Mouse (Mus musculus): Measurements from ENCODE around the gene Utp11. TPM values are rescaled to one million over a fixed set of nuclear protein-coding genes. Genes with fewer than 3 reads are reported as not detected.
A peak's percentile ranks its signal among the peaks of the same experiment; 100 is the strongest.

The Utp11 gene
- polyA plus RNA-seq, 1 experiment from 2014 or later: 37.9 TPM

GRCm38 (mm10) chr4:124683474-124683873 is 9.9 kb downstream of the Utp11 start:
- no peak overlapping the region for H3K4me3 ChIP-seq (ENCODE audit: low read length)
- H3K36me3 ChIP-seq (ENCODE audit: control insufficient read depth, insufficient read depth, low read length): peaks cover 37% of the 10 kb centered on the region
- no peak overlapping the region for H3K4me2 ChIP-seq (ENCODE audit: low read length)
- no peaks in the 10 kb centered on the region for H3K4me1 ChIP-seq (ENCODE audit: control insufficient read depth, insufficient read depth, low read depth, low read length)
- 93% methylated on average over 4 of the region's 4 CpGs for WGBS
- H3K27ac ChIP-seq (ENCODE audit: low read depth, low read length): no peak overlapping the region
- H3K9ac ChIP-seq (ENCODE audit: low read depth, low read length): no peak overlapping the region
- ATAC-seq: no peak
- no peaks in the 10 kb centered on the region for H3K27me3 ChIP-seq (replicated peaks; ENCODE audit: control insufficient read depth, insufficient read depth, low read length)
- no peaks in the 10 kb centered on the region for H3K9me3 ChIP-seq (ENCODE audit: control insufficient read depth, low read length)

GRCm38 (mm10) chr4:124682270-124682669 is 11.1 kb downstream of the Utp11 start:
- H3K4me2 ChIP-seq (ENCODE audit: low read length): no peak overlapping the region
- peaks cover 40% of the 10 kb centered on the region for H3K36me3 ChIP-seq (ENCODE audit: control insufficient read depth, insufficient read depth, low read length)
- no peaks in the 10 kb centered on the region for H3K4me1 ChIP-seq (ENCODE audit: control insufficient read depth, insufficient read depth, low read depth, low read length)
- WGBS: 59% methylated on average over 7 of the region's 7 CpGs
- H3K27me3 ChIP-seq (replicated peaks; ENCODE audit: control insufficient read depth, insufficient read depth, low read length): no peaks in the 10 kb centered on the region
- no peak overlapping the region for H3K9ac ChIP-seq (ENCODE audit: low read depth, low read length)
- no peak overlapping the region for H3K4me3 ChIP-seq (ENCODE audit: low read length)
- no peak for ATAC-seq
- no peak overlapping the region for H3K27ac ChIP-seq (ENCODE audit: low read depth, low read length)
- H3K9me3 ChIP-seq (ENCODE audit: control insufficient read depth, low read length): no peaks in the 10 kb centered on the region

- H3K9me3 ChIP-seq (ENCODE audit: control insufficient read depth, low read length): no peaks in the 10 kb centered on the region
- no peak overlapping the region for H3K4me3 ChIP-seq (ENCODE audit: low read length)
- 83% methylated on average over 6 of the region's 6 CpGs for WGBS
- H3K27ac ChIP-seq (ENCODE audit: low read depth, low read length): no peak overlapping the region
- H3K27me3 ChIP-seq (replicated peaks; ENCODE audit: control insufficient read depth, insufficient read depth, low read length): peaks cover under 1% of the 10 kb centered on the region; the same call in 1 of the 2 replicates
- no peak overlapping the region for H3K9ac ChIP-seq (ENCODE audit: low read depth, low read length)
- ATAC-seq: no peak
- H3K36me3 ChIP-seq (ENCODE audit: control insufficient read depth, insufficient read depth, low read length): peaks cover 18% of the 10 kb centered on the region
- peaks cover 25% of the 10 kb centered on the region for H3K4me1 ChIP-seq (ENCODE audit: control insufficient read depth, insufficient read depth, low read depth, low read length)
- no peak overlapping the region for H3K4me2 ChIP-seq (ENCODE audit: low read length)
Measured at GRCm38 (mm10) chr4:124675958-124676357, 17.4 kb downstream of the Utp11 start.

- Histone ChIP-seq H3K4me2 (ENCODE audit: low read length) (no peak overlapping the region), H3K9ac (ENCODE audit: low read depth, low read length) (no peak overlapping the region), H3K27me3 (replicated peaks; ENCODE audit: control insufficient read depth, insufficient read depth, low read length) (peaks cover 4% of the 10 kb centered on the region; the same call in 1 of the 2 replicates), H3K9me3 (ENCODE audit: control insufficient read depth, low read length) (no peaks in the 10 kb centered on the region), H3K4me3 (ENCODE audit: low read length) (no peak overlapping the region), H3K4me1 (ENCODE audit: control insufficient read depth, insufficient read depth, low read depth, low read length) (peaks cover 25% of the 10 kb centered on the region), H3K36me3 (ENCODE audit: control insufficient read depth, insufficient read depth, low read length) (peaks cover 12% of the 10 kb centered on the region), H3K27ac (ENCODE audit: low read depth, low read length) (no peak overlapping the region)
- no peak for ATAC-seq
- 1% methylated on average over 4 of the region's 4 CpGs for WGBS
Measured at GRCm38 (mm10) chr4:124675037-124675436, 18.4 kb downstream of the Utp11 start.

GRCm38 (mm10) chr4:124674334-124675032 is 18.9 kb downstream of the Utp11 start:
- Histone ChIP-seq H3K4me1 (ENCODE audit: control insufficient read depth, insufficient read depth, low read depth, low read length) (peaks cover 25% of the 10 kb centered on the region), H3K4me3 (ENCODE audit: low read length) (no peak overlapping the region), H3K4me2 (ENCODE audit: low read length) (no peak overlapping the region), H3K9ac (ENCODE audit: low read depth, low read length) (no peak overlapping the region), H3K27me3 (replicated peaks; ENCODE audit: control insufficient read depth, insufficient read depth, low read length) (peaks cover 4% of the 10 kb centered on the region; the same call in 1 of the 2 replicates), H3K9me3 (ENCODE audit: control insufficient read depth, low read length) (no peaks in the 10 kb centered on the region), H3K27ac (ENCODE audit: low read depth, low read length) (no peak overlapping the region), H3K36me3 (ENCODE audit: control insufficient read depth, insufficient read depth, low read length) (peaks cover 11% of the 10 kb centered on the region)
- WGBS: 45% methylated on average over 17 of the region's 17 CpGs
- ATAC-seq: 0 out of 2 replicates have a peak, but pooled peaks have one; percentile 3

GRCm38 (mm10) chr4:124672347-124673320 is 20.8 kb downstream of the Utp11 start:
- H3K4me3 ChIP-seq (ENCODE audit: low read length): peak overlapping the region; percentile 17
- H3K27me3 ChIP-seq (replicated peaks; ENCODE audit: control insufficient read depth, insufficient read depth, low read length): peaks cover 6% of the 10 kb centered on the region; the same call in 1 of the 2 replicates
- 2% methylated on average over 29 of the region's 31 CpGs for WGBS
- H3K27ac ChIP-seq (ENCODE audit: low read depth, low read length): peak overlapping the region; percentile 1; the same call in 1 of the 2 replicates
- no peaks in the 10 kb centered on the region for H3K9me3 ChIP-seq (ENCODE audit: control insufficient read depth, low read length)
- peak overlapping the region; percentile 50 for H3K4me2 ChIP-seq (ENCODE audit: low read length)
- peak; percentile 54 for ATAC-seq
- peaks cover 1% of the 10 kb centered on the region; the same call in 1 of the 2 replicates for H3K36me3 ChIP-seq (ENCODE audit: control insufficient read depth, insufficient read depth, low read length)
- H3K9ac ChIP-seq (ENCODE audit: low read depth, low read length): peak overlapping the region; percentile 8
- peaks cover 31% of the 10 kb centered on the region for H3K4me1 ChIP-seq (ENCODE audit: control insufficient read depth, insufficient read depth, low read depth, low read length)

GRCm38 (mm10) chr4:124671583-124671982 is 21.8 kb downstream of the Utp11 start:
- no peaks in the 10 kb centered on the region for H3K9me3 ChIP-seq (ENCODE audit: control insufficient read depth, low read length)
- no peak overlapping the region for H3K9ac ChIP-seq (ENCODE audit: low read depth, low read length)
- no peak overlapping the region for H3K4me3 ChIP-seq (ENCODE audit: low read length)
- peaks cover 33% of the 10 kb centered on the region for H3K4me1 ChIP-seq (ENCODE audit: control insufficient read depth, insufficient read depth, low read depth, low read length)
- no peak for ATAC-seq
- no peak overlapping the region for H3K4me2 ChIP-seq (ENCODE audit: low read length)
- no peaks in the 10 kb centered on the region for H3K36me3 ChIP-seq (ENCODE audit: control insufficient read depth, insufficient read depth, low read length)
- WGBS: 37% methylated on average over 7 of the region's 7 CpGs
- H3K27ac ChIP-seq (ENCODE audit: low read depth, low read length): no peak overlapping the region
- peaks cover 17% of the 10 kb centered on the region for H3K27me3 ChIP-seq (replicated peaks; ENCODE audit: control insufficient read depth, insufficient read depth, low read length)

GRCm38 (mm10) chr4:124670232-124670631 is 23.2 kb downstream of the Utp11 start:
- no peak for ATAC-seq
- no peak overlapping the region for H3K4me2 ChIP-seq (ENCODE audit: low read length)
- peaks cover 33% of the 10 kb centered on the region for H3K4me1 ChIP-seq (ENCODE audit: control insufficient read depth, insufficient read depth, low read depth, low read length)
- H3K27me3 ChIP-seq (replicated peaks; ENCODE audit: control insufficient read depth, insufficient read depth, low read length): peaks cover 22% of the 10 kb centered on the region
- no peak overlapping the region for H3K27ac ChIP-seq (ENCODE audit: low read depth, low read length)
- no peak overlapping the region for H3K4me3 ChIP-seq (ENCODE audit: low read length)
- no peak overlapping the region for H3K9ac ChIP-seq (ENCODE audit: low read depth, low read length)
- H3K9me3 ChIP-seq (ENCODE audit: control insufficient read depth, low read length): no peaks in the 10 kb centered on the region
- no peaks in the 10 kb centered on the region for H3K36me3 ChIP-seq (ENCODE audit: control insufficient read depth, insufficient read depth, low read length)
- WGBS: 59% methylated on average over 8 of the region's 8 CpGs

- no peak overlapping the region for H3K4me2 ChIP-seq (ENCODE audit: low read length)
Measured at GRCm38 (mm10) chr4:124668078-124668477, 25.3 kb downstream of the Utp11 start.

More at GRCm38 (mm10) chr4:124668078-124668477, 25.3 kb downstream of the Utp11 start:
- peaks cover 25% of the 10 kb centered on the region for H3K4me1 ChIP-seq (ENCODE audit: control insufficient read depth, insufficient read depth, low read depth, low read length)
- WGBS: 15% methylated on average over 7 of the region's 8 CpGs
- H3K27me3 ChIP-seq (replicated peaks; ENCODE audit: control insufficient read depth, insufficient read depth, low read length): peaks cover 29% of the 10 kb centered on the region
- H3K36me3 ChIP-seq (ENCODE audit: control insufficient read depth, insufficient read depth, low read length): no peaks in the 10 kb centered on the region
- no peak overlapping the region for H3K27ac ChIP-seq (ENCODE audit: low read depth, low read length)
- no peak overlapping the region for H3K4me3 ChIP-seq (ENCODE audit: low read length)
- ATAC-seq: 0 out of 2 replicates have a peak, but pooled peaks have one; percentile 22
- H3K9ac ChIP-seq (ENCODE audit: low read depth, low read length): no peak overlapping the region
- H3K9me3 ChIP-seq (ENCODE audit: control insufficient read depth, low read length): no peaks in the 10 kb centered on the region
